Mouse (Mus musculus): ENCODE results near the gene Egf.

The Egf gene

GRCm38 (mm10) chr3:129649586-129650292 lies 105.4 kb downstream of the Egf start:
- DNase-seq = no peak

GRCm38 (mm10) chr3:129648598-129648997 lies 106.5 kb downstream of the Egf start:
- no peak for DNase-seq

DNA sequence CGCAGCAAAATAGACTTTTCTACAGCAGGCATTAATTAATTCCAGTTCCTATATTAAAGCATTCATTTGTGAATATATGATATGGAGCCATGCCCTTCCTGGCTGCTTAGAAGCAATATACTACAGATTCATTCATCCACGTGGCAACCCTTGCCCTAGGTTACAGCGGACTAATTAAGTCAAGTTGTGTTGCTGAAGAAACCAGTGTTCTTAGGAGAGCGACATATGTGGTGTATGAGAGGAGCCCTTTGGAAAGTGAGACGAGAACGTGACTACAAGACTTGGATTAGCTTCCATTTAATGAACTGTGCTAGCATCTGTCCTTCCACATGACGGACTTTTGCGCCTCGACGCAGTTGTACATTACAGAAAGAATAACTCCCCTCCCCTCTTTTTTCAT lies 107.8 kb downstream of the Egf start:
- DNase-seq = no peak

DNA sequence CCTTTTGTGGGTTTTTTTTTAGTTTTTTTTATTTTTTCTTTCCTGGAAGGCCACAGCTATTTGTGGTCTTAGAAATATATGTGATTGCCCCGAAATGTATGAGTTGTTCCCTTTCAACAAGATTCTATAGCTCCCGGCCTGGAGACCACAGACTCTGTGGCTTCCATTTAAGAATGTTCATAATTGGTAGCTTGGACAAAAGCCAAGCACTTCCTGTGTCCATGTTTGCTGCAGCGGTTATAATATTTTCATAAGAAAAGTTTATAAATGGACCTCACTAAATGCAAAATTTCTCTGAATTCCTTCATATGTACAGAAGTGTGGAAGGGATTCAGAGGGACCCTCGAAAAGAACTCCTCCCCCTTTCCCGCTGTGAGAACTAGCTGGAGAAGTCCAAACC lies 108.3 kb downstream of the Egf start:
- no peak for DNase-seq

DNA sequence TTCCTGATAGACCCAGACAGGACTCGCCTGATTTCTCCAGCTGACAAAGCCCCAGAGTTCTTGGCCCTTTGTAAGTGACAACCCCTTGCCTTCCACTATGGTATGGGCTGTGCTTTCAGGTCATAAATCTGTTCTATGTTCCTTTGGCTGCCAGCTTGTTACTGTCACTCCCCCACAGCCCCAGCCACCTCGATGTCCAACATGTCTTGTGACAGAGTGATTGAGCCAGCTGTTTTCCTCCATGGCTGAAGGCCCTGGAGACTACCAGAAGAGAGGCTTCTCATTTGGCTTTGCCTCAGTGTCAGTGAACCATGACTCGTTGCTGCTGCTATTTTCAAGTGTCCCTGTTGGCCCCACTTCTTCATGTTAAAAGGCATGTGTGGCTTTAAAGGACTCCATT lies 109.7 kb downstream of the Egf start:
- DNase-seq = no peak

- no peak for DNase-seq
Measured at GRCm38 (mm10) chr3:129641621-129642020, 113.5 kb downstream of the Egf start.

DNA sequence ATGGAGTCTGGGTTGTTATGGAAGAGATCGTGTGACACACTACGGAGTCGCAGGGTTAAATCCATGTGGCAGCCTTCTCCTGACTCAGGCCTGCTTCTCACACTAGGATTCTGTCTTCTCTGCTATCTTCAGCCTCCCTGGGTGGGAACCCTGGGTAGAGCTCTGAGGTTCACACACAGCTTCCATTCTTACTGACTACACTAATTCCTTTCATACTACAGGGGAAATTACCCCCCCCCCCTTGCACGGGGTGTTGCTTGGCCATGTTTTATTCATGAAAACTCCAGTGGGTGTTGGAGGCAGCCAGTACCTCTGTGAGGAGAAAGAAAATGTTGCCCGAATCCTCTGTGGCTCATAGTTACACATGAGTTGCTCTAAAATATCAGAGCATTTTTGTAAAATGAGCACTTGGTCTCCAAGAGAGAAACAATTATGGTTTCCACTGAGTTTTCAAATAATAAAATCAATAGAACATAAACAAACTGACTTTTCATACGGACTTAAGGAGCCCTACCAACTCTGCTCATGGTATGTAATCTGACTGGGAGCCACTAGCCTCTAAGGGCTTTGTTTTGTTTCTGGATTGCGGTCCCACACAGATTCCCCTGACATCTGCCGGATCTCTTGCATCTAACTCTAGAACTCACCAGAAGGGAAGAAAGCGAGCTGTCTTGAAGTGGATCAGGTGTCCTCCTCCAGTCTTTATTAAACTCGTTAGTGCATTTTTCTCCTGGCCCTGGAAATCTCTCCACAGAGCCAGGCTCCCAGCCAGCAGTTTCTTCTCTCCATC lies 114.7 kb downstream of the Egf start:
- DNase-seq = no peak

GRCm38 (mm10) chr3:129639701-129640100 lies 115.4 kb downstream of the Egf start:
- no peak for DNase-seq

DNA sequence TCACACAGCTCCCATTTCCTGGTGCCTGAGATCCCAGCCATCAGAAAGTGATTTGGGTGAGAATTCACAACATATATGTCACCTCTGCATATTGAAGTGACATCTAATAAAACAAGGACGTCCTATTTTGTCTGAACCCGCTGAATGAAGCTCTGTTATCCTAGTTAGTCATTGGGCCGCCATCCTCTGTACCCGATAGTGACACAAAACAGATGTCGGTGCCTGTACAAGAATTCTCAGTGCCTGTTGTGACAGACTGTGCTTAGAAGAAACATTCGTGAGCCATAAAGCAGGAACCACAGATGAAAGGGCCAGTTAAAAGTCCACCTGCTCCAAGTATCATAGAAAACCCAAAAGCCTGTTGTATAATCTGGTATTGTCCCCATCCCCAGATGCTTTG lies 117.7 kb downstream of the Egf start:
- no peak for DNase-seq

DNA sequence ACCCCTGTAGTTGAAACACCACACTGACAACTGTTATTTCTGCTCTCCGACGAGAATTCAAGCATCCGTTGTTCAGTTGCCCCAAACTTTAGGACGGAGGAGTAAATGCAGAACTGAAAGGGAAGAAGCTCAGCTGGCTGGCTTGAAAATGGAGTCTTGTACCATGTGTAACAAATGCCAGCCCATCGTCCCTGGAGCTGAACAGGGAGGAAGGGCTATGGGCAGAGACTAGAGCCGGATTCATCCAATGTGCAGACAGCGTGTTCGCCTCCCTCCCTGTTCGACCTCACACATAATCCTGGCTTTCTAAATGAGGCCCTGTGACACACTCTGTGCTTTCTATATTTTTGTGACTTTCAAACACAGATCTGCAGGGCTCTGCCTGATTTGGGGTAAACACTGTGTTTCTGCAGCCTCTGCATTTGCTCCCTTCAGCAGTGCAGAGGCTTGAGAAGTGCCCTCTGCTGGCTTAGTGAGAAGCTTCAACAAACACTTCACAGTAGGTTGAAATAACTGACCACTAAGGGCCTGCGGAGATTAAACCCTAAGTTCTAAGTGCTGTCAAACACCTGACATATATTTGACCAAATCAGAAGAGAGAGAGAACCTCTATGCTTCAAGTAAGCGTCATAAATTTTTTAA lies 120.7 kb downstream of the Egf start:
- no peak for DNase-seq

- DNase-seq = no peak
Measured at GRCm38 (mm10) chr3:129633518-129633917, 121.6 kb downstream of the Egf start.

DNA sequence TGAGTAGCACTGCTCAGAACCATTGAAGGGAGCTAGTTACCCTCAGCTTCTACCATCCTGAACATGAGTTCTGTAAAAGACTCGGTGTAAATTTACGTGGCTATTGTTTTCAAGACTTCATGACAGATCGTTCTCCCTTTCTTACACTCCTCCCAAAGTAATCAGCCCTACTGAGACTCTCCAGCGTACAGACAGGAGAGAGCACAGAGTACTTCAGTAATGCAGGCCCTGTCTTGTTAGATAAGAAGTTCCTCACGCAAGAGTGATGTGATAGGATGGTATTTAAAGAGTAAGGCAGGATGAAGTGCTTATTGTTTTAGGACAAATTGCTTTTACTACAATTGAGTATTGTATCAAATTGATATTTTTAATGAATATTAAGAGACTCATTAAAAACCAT lies 123.3 kb downstream of the Egf start:
- no peak for DNase-seq

DNA sequence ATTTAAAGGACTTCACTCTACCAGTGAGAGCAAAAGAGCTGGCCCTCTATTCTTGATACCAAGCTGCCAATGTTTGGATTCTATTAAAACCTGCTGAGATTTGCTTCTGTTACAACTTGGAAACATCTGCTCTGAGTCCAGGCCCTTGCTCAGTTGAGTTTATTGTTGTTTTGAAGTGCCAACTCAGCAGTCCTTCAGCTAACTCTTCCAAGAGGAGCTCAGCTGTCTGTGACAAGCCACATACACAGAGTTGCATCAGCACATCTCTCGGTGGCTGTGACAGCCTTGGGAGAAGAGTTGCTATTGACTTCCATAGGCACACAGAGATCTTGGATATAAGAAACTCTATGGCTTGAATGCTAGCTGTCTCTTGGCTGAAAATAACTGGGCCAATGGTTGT lies 124.1 kb downstream of the Egf start:
- no peak for DNase-seq
